Mouse (Mus musculus): ENCODE measurements around the gene Capzb.

Capzb gene

GRCm38 (mm10) chr4:139192499-139193175 is at the start of gene Capzb:
Capzb (plus strand) TSS chr4:139192899.
- peak; percentile 90 to 94 for DNase-seq (ENCODE audit: low spot score in 2 of 2)

DNA sequence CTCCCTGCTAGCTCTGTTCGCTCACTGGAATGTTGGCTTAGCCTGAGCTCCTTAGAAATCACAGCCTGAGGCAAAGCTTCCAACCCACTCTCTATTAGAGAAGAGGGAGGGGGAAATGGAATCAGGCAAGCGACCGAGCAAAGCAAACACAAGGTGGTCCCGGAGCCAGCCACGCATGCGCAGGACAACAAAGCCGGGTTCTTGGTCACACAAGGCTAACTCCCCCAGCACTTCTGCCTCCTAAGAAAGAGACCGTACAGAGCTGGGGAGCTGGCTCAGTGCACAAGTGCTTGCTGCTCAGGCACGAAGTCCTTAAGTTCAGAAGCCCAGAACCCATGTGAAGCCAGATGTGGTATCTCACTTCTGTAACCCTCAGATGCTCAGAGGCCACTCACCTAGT is 49.7 kb upstream of the Capzb start:
- no peak for DNase-seq (ENCODE audit: low spot score in 2 of 2)

GRCm38 (mm10) chr4:139144577-139144976 is 48.1 kb upstream of the Capzb start:
- DNase-seq (ENCODE audit: low spot score in 2 of 2): no peak

DNA sequence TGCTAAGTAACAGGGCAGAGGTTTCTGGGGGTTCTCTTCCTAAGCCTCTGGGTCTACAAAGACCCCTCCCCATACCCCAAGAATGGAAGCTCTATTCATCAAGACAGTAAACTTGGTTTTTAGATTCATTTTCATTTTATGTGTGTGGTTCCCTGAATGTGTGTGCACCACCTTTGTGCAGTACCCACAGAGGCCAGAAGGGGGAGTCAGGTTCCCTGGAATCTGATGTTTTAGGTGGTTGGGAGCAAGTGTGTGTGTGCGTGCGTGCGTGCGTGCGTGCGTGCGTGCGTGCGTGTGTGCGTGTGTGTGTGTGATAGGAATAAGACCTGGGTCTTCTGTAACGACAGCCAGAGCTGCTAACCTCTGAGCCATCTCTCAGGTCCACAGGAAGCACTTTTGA is 47.5 kb upstream of the Capzb start:
- DNase-seq (ENCODE audit: low spot score in 2 of 2): no peak

GRCm38 (mm10) chr4:139146760-139147159 is 45.9 kb upstream of the Capzb start:
- no peak for DNase-seq (ENCODE audit: low spot score in 2 of 2)

DNA sequence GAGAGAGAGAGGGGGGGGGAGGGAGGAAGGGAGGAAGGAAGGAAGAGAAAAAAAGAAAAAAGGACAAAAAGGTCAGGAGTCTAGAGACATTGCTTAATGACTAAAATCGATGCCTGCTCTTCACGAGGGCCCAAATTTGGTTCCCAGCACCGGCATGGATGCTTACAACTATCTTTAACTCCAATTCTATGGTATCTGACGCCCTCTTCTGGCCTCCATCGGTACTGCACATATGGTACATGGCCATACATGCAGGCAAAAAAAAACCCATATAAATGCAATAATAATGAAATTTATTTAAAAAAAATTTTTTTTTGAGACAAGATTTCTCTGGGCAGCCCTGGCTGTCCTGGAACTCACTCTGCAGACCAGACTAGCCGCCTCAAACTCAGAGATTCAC is 41.3 kb upstream of the Capzb start:
- DNase-seq (ENCODE audit: low spot score in 2 of 2): no peak

- no peak for DNase-seq (ENCODE audit: low spot score in 2 of 2)
These were observed 38.0 kb upstream of the Capzb start for GRCm38 (mm10) chr4:139154576-139155307.

DNA sequence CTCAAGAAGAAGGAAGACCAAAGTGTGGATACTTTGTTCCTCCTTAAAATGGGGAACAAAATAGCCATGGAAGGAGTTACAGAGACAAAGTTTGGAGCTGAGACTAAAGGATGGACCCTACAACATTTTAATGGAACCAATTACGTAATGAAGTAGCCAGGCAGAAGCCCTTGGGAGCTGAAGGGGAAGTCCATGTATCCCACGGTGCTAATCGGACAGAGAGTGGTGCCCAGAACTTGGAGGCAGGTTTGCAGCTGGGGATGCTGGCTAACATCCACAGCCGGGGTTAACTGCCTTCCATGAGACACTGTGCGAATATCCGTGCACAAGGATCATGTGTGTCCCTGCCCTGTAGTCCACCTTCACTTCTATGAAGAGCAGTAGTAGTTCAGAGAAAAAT is 36.2 kb upstream of the Capzb start:
- DNase-seq (ENCODE audit: low spot score in 2 of 2): no peak

GRCm38 (mm10) chr4:139158350-139158749 is 34.3 kb upstream of the Capzb start:
- DNase-seq (ENCODE audit: low spot score in 2 of 2): no peak

DNA sequence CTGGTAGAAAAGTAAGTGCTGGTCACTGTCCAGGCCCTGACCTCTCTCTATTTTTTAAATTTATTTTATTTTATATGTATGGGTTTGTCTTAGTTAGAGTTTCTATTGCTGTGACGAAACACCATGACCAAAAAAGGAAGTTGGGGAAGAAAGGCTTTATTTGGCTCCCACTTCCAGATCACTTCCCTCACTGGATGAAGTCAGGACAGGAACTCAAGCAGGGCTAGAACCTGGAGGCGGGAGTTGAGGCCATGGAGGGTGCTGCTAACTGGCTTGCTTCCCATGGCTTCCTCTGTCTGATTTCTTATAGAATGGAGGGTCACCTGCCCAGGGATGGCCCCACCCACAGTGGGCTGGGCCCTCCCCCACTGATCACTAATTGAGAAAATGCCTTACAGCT is 31.6 kb upstream of the Capzb start:
- DNase-seq (ENCODE audit: low spot score in 2 of 2): no peak

- no peak for DNase-seq (ENCODE audit: low spot score in 2 of 2)
These were observed 28.6 kb upstream of the Capzb start for GRCm38 (mm10) chr4:139164082-139164481.

DNA sequence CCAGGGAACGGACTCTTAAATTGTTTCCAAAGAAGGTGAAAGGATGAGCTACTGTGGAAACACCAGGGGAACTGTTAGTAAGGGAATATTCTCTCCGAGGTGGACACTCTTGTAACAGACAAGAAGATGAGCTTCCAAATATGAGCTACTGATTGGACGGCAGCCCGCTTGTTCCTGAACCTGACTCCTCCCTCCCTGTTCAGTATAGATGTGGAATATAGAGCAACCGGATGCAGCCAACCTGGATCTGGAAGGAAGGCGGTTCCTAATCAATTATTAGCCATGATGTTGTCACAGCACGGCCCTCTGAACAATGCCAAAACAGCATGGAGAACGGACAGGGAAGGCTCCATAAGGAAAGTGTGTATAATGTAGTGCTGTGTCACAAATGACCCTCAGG is 27.4 kb upstream of the Capzb start:
- DNase-seq (ENCODE audit: low spot score in 2 of 2): no peak

- DNase-seq (ENCODE audit: low spot score in 2 of 2): no peak
These were observed 26.5 kb upstream of the Capzb start for GRCm38 (mm10) chr4:139166244-139166643.

GRCm38 (mm10) chr4:139167107-139167506 is 25.6 kb upstream of the Capzb start:
- DNase-seq (ENCODE audit: low spot score in 2 of 2): no peak

GRCm38 (mm10) chr4:139168985-139169747 is 23.5 kb upstream of the Capzb start:
- DNase-seq (ENCODE audit: low spot score in 2 of 2): no peak

DNA sequence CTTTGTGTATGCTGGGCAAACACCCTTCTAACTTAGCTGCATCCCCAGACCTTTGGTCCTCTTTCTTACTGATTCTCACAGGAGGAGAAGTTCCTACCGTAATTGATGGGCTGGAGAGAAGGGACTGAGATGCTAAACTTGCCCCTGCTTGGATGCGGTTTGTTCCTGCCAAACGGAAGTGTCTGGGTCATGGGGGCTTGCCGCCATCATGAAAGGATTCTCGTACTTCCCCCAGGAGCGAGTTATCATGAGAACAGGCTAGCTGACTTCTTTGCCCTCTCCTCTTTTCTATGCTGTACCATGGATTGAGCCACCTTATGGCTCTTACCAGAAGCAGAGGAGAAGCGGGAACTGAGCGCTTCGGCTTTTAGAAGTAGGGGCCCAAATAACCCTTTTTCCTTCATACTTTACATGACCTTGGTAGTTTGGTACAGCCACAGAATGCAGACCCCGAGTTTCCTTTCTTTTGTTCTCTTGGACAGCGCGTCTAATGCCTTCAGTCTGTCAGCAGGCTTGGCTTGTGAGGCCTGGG is 22.9 kb upstream of the Capzb start:
- DNase-seq (ENCODE audit: low spot score in 2 of 2): no peak

DNA sequence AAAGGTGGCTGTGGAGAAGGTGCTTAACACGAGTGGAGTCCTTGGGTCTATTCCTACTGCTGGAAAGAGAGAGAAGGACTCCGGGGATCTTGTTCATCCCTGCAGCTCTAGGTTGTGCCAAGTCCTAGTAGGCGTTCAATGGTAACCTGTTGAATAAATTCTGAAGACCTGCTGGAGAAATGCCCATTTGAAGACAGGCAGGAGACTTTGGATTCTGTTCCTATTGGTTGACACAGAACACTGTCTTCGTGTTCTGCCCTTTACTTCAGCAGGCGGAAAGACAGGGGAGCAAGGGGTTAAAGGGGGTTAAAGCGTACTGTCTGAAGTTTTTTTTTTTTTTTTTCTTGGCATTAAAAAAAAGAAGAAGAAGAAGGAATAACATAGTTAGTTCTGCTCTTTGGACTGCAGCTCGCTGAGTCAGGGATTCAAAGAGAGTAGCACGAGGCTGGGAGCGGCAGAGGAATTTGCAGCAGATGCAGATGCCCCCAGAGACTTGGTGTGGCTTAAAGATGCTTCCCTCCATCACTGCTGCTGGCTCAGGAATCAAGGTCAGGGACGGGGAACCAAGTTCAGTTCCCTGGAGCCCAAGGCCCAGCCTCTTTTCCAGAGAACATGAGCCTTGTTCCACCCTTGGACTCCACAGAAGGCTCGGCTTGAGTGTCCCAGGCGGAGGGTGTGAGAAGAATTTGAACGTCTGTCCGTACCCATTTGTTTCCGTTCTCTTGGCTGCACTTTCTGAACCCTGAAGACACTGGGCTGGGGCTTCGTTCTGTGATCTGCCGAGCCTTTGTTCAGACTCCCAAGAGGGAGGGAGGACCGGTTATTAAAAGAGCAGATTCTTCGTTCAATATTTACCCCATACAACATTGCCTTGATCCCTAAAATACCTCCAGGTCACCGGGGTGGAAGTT is 17.4 kb upstream of the Capzb start:
- no peak for DNase-seq (ENCODE audit: low spot score in 2 of 2)

DNA sequence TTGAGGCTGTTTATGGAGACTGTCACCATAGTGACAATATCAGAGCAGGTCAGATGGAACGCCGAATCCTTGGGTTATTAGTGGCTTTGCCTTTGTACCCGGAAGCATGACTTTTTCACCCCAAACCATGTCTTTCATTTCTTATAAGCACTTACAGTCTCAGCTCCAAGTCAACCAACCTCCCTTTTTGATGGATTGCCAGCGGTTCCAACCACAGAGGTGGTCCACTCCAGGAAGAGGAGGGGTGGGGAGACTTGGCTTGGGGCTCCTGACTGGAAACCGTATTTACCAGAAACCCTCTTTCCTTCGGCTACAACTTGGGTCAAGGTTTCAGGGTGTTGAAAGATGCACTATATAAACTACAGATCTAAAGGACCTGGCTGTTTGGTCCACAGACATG is 16.7 kb upstream of the Capzb start:
- no peak for DNase-seq (ENCODE audit: low spot score in 2 of 2)

- DNase-seq (ENCODE audit: low spot score in 2 of 2): no peak
These were observed 14.8 kb upstream of the Capzb start for GRCm38 (mm10) chr4:139177921-139178320.

DNA sequence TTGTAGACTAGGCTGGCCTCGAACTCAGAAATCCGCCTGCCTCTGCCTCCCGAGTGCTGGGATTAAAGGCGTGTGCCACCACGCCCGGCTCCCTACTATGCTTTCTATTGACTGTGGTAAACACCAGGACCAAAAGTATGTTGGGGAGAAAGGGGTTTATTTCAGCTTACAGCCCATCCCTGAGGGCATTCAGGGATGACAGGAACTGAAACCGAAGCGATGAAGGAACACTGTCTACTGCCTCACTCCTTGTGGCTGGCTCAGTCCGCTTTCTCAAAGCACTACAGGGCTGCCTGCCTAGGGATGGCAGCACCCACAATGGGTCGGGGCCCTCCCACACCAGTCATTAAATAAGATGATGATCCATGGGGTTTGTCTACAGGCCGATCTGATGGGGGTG is 14.3 kb upstream of the Capzb start:
- DNase-seq (ENCODE audit: low spot score in 2 of 2): no peak

- DNase-seq (ENCODE audit: low spot score in 2 of 2): no peak
These were observed 13.5 kb upstream of the Capzb start for GRCm38 (mm10) chr4:139179218-139179617.
